Mouse (Mus musculus) frontal cortex, postnatal 25 days (tissue): ENCODE data around the gene Rere.

Source experiments
- DNase-seq, 2 experiments: peaks; one replicate each; pipeline ENCODE4 v3.0.0; 2022; ENCODE audit warnings: low spot score in 2 of 2

The Rere gene

GRCm38 (mm10) chr4:150606449-150607161, 325.2 kb downstream of the Rere start:
- DNase-seq: no peak

GRCm38 (mm10) chr4:150608670-150609069, 327.2 kb downstream of the Rere start:
- no peak for DNase-seq

GRCm38 (mm10) chr4:150613715-150614114, 332.3 kb downstream of the Rere start:
- no peak for DNase-seq

GRCm38 (mm10) chr4:150615251-150616028, 334.0 kb downstream of the Rere start:
- DNase-seq: no peak

- no peak for DNase-seq
These were observed 334.6 kb downstream of the Rere start for GRCm38 (mm10) chr4:150616029-150616420.

GRCm38 (mm10) chr4:150616841-150617240, 335.4 kb downstream of the Rere start:
- no peak for DNase-seq

GRCm38 (mm10) chr4:150619011-150619410, 337.6 kb downstream of the Rere start:
- DNase-seq: no peak

GRCm38 (mm10) chr4:150622641-150623040, 341.2 kb downstream of the Rere start:
- DNase-seq: no peak

- DNase-seq: no peak
These were observed 342.9 kb downstream of the Rere start for GRCm38 (mm10) chr4:150624214-150624823.

- DNase-seq: no peak
These were observed 343.5 kb downstream of the Rere start for GRCm38 (mm10) chr4:150624933-150625332.

GRCm38 (mm10) chr4:150625425-150625824, 344.0 kb downstream of the Rere start:
- peak; percentile 38 to 47 for DNase-seq

GRCm38 (mm10) chr4:150625951-150626732, 344.7 kb downstream of the Rere start:
- DNase-seq: peak; percentile 45

- DNase-seq: no peak
These were observed 347.8 kb downstream of the Rere start for GRCm38 (mm10) chr4:150629266-150629665.

GRCm38 (mm10) chr4:150635568-150635967, 354.1 kb downstream of the Rere start:
- DNase-seq: no peak

GRCm38 (mm10) chr4:150636635-150637034, 355.2 kb downstream of the Rere start:
- DNase-seq: no peak

GRCm38 (mm10) chr4:150644299-150644698, 362.9 kb downstream of the Rere start:
- no peak for DNase-seq

- no peak for DNase-seq
These were observed 367.9 kb downstream of the Rere start for GRCm38 (mm10) chr4:150649327-150649726.

- peak in 1 of 2 experiments; percentile 36 for DNase-seq
These were observed 370.2 kb downstream of the Rere start, which contains the start of gene Slc45a1 for GRCm38 (mm10) chr4:150651390-150652277. Gene Slc45a1 (minus strand): TSS chr4:150652174.

- no peak for DNase-seq
These were observed 371.7 kb downstream of the Rere start for GRCm38 (mm10) chr4:150653072-150653599.

GRCm38 (mm10) chr4:150655989-150656388, 374.5 kb downstream of the Rere start:
- DNase-seq: peak; percentile 49 to 80
